Mouse (Mus musculus) lung, postnatal 0 days (tissue): Measurements from ENCODE around the gene Ptpn1. TPM values are rescaled to one million over a fixed set of nuclear protein-coding genes. Genes with fewer than 3 reads are reported as not detected.

Source experiments
- ATAC-seq: fragments of 200-750 bp; cut with Nextera tagmentation; 2 replicates; pipeline ENCODE4 v1.8.0; 2017; ENCODE audit warnings: moderate library complexity
- DNase-seq: peaks from one replicate; pipeline ENCODE4 v3.0.0-alpha.2; 2016; ENCODE audit warnings: low spot score
- H3K27ac ChIP-seq: fragments of 300-500 bp; sonication (generic); 2 replicates; pipeline ENCODE4 v1.5.1; 2014; ENCODE audit warnings: antibody characterized with exemption, mild to moderate bottlenecking, low read length, mixed read lengths
- H3K27me3 ChIP-seq: fragments of 300-500 bp; sonication (generic); replicated peaks from 2 replicates; pipeline ENCODE4 v1.6.1; 2014; ENCODE audit warnings: low read length, mixed read lengths; ENCODE audit not compliant: insufficient read depth
- H3K36me3 ChIP-seq: fragments of 300-500 bp; sonication (generic); 2 replicates; pipeline ENCODE4 v1.6.1; 2014; ENCODE audit warnings: low read length, mixed read lengths; ENCODE audit not compliant: insufficient read depth
- H3K4me1 ChIP-seq: fragments of 300-500 bp; sonication (generic); 2 replicates; pipeline ENCODE4 v1.6.1; 2014; ENCODE audit warnings: antibody characterized with exemption, low read depth, low read length, mixed read lengths; ENCODE audit not compliant: insufficient read depth
- H3K4me2 ChIP-seq: fragments of 300-500 bp; sonication (generic); replicated peaks from 2 replicates; pipeline ENCODE4 v1.6.1; 2014; ENCODE audit warnings: low read depth, mild to moderate bottlenecking, low read length, moderate library complexity, mixed read lengths
- H3K4me3 ChIP-seq: fragments of 300-500 bp; sonication (generic); 2 replicates; pipeline ENCODE4 v1.5.1; 2014; ENCODE audit warnings: low read depth, low read length
- H3K9ac ChIP-seq: fragments of 300-500 bp; sonication (generic); replicated peaks from 2 replicates; pipeline ENCODE4 v1.6.1; 2014; ENCODE audit warnings: low read depth, mild to moderate bottlenecking
- H3K9me3 ChIP-seq: fragments of 300-500 bp; sonication (generic); 2 replicates; pipeline ENCODE4 v1.6.1; 2016; ENCODE audit warnings: low read length, mixed read lengths
- CTCF ChIP-seq: IDR thresholded peaks from 2 replicates; pipeline ENCODE4 v1.5.1; 2016; ENCODE audit warnings: antibody characterized with exemption, mild to moderate bottlenecking
- EP300 ChIP-seq: IDR thresholded peaks from 2 replicates; pipeline ENCODE4 v1.6.1; 2016; ENCODE audit warnings: antibody characterized with exemption, mild to moderate bottlenecking, control low read depth
- WGBS: fragments of 180-500 bp; shearing (Covaris S2); extraction: QIAGEN DNeasy Blood & Tissue Kit; methylation state at CpG from one replicate; pipeline ENCODE4 v1.1.7; 2014; 5-methylcytosine and 5-hydroxymethylcytosine counted together
- polyA plus RNA-seq: library from polyadenylated mRNA; unstranded; fragments of >200 nt; fragmentation: Nextera tagmentation; extraction: Ambion mirVana; gene quantifications from 2 replicates; pipeline ENCODE4 v1.2.1, GENCODE M21; 2015

Ptpn1 gene
- polyA plus RNA-seq, 1 experiment from 2014 or later = 81.2 TPM

GRCm38 (mm10) chr2:167959996-167960395 lies 28.1 kb downstream of the Ptpn1 start:
- TF ChIP-seq EP300 = no peak
- TF ChIP-seq CTCF = no peak
- Histone ChIP-seq H3K27ac (no peak overlapping the region), H3K9me3 (no peaks in the 10 kb centered on the region), H3K36me3 (no peaks in the 10 kb centered on the region), H3K4me1 (peaks cover 40% of the 10 kb centered on the region; the same call in 1 of the 2 replicates), H3K9ac (no peak overlapping the region), H3K4me3 (no peak overlapping the region), H3K27me3 (no peaks in the 10 kb centered on the region), H3K4me2 (no peak overlapping the region)
- WGBS = 44% methylated on average over 7 of the region's 7 CpGs
- ATAC-seq (no peak), DNase-seq (no peak)

- DNase-seq (no peak), ATAC-seq (no peak)
- WGBS = 88% methylated on average over 8 of the region's 8 CpGs
- Histone ChIP-seq H3K27ac (no peak overlapping the region), H3K9ac (no peak overlapping the region), H3K4me2 (no peak overlapping the region), H3K27me3 (no peaks in the 10 kb centered on the region), H3K4me1 (peaks cover 40% of the 10 kb centered on the region; the same call in 1 of the 2 replicates), H3K4me3 (no peak overlapping the region), H3K36me3 (0 out of 2 replicates have a peak, but pooled peaks cover 5% of the 10 kb centered on the region), H3K9me3 (no peaks in the 10 kb centered on the region)
- no peak for TF ChIP-seq CTCF
- TF ChIP-seq EP300 = no peak
Measured at GRCm38 (mm10) chr2:167960584-167960983, 28.7 kb downstream of the Ptpn1 start.

DNA sequence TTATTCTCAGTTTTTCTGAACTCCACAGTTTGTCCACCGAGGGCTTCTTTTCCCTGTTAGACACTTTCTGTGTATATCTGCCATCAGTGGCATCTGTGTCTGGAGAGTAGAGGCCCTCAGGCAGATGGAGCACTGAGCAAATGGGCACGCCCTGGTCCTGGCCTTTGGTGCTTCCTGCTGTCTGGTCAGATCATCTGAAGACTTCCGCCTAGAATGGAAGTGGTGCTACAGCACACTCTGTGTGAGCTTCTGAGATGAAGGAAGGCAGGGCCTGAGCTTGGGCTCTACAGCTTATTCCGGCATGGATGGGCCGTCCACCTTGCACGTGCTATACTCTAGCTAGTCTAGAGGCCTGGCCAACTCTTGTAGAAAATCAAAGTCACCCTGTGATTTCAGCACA lies 30.5 kb downstream of the Ptpn1 start:
- ATAC-seq = no peak

GRCm38 (mm10) chr2:167963176-167963575 lies 31.3 kb downstream of the Ptpn1 start:
- ATAC-seq (peak; percentile 27), DNase-seq (peak; percentile 49)
- Histone ChIP-seq H3K9ac (no peak overlapping the region), H3K27me3 (no peaks in the 10 kb centered on the region), H3K27ac (0 out of 2 replicates have a peak overlapping the region, but pooled peaks have one; percentile 70), H3K9me3 (no peaks in the 10 kb centered on the region), H3K4me2 (no peak overlapping the region), H3K4me3 (no peak overlapping the region), H3K36me3 (peaks cover 14% of the 10 kb centered on the region; the same call in 1 of the 2 replicates), H3K4me1 (peaks cover 36% of the 10 kb centered on the region; the same call in 1 of the 2 replicates)
- TF ChIP-seq EP300 (no peak), CTCF (no peak)
- 33% methylated on average over 4 of the region's 4 CpGs for WGBS

More for the DNA sequence above, 30.5 kb downstream of the Ptpn1 start:
- Histone ChIP-seq H3K9me3 (no peaks in the 10 kb centered on the region), H3K27me3 (no peaks in the 10 kb centered on the region), H3K9ac (no peak overlapping the region), H3K4me3 (no peak overlapping the region), H3K36me3 (0 out of 2 replicates have a peak, but pooled peaks cover 6% of the 10 kb centered on the region), H3K4me1 (peaks cover 40% of the 10 kb centered on the region; the same call in 1 of the 2 replicates), H3K27ac (0 out of 2 replicates have a peak overlapping the region, but pooled peaks have one; percentile 29), H3K4me2 (no peak overlapping the region)
- DNase-seq = no peak
- 73% methylated on average over 6 of the region's 6 CpGs for WGBS
- TF ChIP-seq EP300 = no peak
- TF ChIP-seq CTCF = no peak

- TF ChIP-seq EP300 (no peak), CTCF (no peak)
- Histone ChIP-seq H3K4me1 (peaks cover 29% of the 10 kb centered on the region; the same call in 1 of the 2 replicates), H3K4me2 (no peak overlapping the region), H3K4me3 (no peak overlapping the region), H3K27me3 (no peaks in the 10 kb centered on the region), H3K27ac (peak overlapping the region; percentile 70), H3K9ac (no peak overlapping the region), H3K36me3 (peaks cover 19% of the 10 kb centered on the region; the same call in 1 of the 2 replicates), H3K9me3 (no peaks in the 10 kb centered on the region)
- DNase-seq = peak; percentile 52
- ATAC-seq = peak; percentile 66
- WGBS = 65% methylated on average over 9 of the region's 9 CpGs
Measured at GRCm38 (mm10) chr2:167963778-167964300, 32.0 kb downstream of the Ptpn1 start.

DNA sequence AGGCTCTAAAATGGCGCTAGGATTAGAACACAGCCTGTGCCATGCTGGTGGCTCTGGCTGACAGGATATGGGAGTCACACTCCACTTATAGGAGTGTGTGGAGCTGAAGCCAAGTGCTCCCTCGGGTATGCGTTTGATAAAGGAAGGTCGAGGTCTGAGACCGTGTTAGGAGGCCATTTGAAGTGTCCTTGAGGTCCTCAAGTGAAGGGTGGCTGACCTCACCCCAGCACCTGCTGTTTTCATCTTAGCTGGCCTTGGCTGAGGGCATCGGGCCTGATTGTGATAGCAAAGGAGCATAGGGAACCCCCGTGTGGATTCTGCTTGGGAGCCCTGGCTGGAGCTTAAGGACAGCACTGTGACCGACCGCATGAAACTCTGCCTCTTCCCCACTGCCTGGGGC lies 32.5 kb downstream of the Ptpn1 start:
- H3K4me2 ChIP-seq = no peak overlapping the region
- WGBS = 66% methylated on average over 9 of the region's 9 CpGs
- TF ChIP-seq CTCF (no peak), EP300 (peak; percentile 91)
- peak overlapping the region; percentile 70 for H3K27ac ChIP-seq
- peaks cover 24% of the 10 kb centered on the region; the same call in 1 of the 2 replicates for H3K4me1 ChIP-seq
- peaks cover 19% of the 10 kb centered on the region for H3K36me3 ChIP-seq
- H3K9me3 ChIP-seq = no peaks in the 10 kb centered on the region
- DNase-seq (peak; percentile 91), ATAC-seq (peak; percentile 93)
- no peak overlapping the region for H3K4me3 ChIP-seq
- H3K9ac ChIP-seq = no peak overlapping the region
- no peaks in the 10 kb centered on the region for H3K27me3 ChIP-seq
